Mouse (Mus musculus) urinary bladder, postnatal 25 days (tissue): ENCODE results near the gene Arfgef3.

Experiments
- DNase-seq: peaks from one replicate; pipeline ENCODE4 v3.0.0; 2022; ENCODE audit warnings: low spot score

Arfgef3 gene

GRCm38 (mm10) chr10:18743286-18744142, at the start of gene Arfgef3:
Gene Arfgef3 (minus strand): TSS chr10:18743949.
- DNase-seq = peak; percentile 58

- no peak for DNase-seq
These were observed 46.3 kb upstream of the Arfgef3 start for GRCm38 (mm10) chr10:18790063-18790462.

- DNase-seq = no peak
These were observed 44.9 kb upstream of the Arfgef3 start for GRCm38 (mm10) chr10:18788601-18789000.

- no peak for DNase-seq
These were observed 42.9 kb upstream of the Arfgef3 start, which contains the start of gene Gm4922 for GRCm38 (mm10) chr10:18786693-18787092. Gene Gm4922 (minus strand): TSS chr10:18786793.

GRCm38 (mm10) chr10:18777546-18777945, 33.8 kb upstream of the Arfgef3 start:
- no peak for DNase-seq

GRCm38 (mm10) chr10:18772537-18773179, 28.9 kb upstream of the Arfgef3 start:
- no peak for DNase-seq

GRCm38 (mm10) chr10:18769909-18770308, 26.2 kb upstream of the Arfgef3 start:
- no peak for DNase-seq

GRCm38 (mm10) chr10:18760241-18760640, 16.5 kb upstream of the Arfgef3 start:
- peak; percentile 13 for DNase-seq

GRCm38 (mm10) chr10:18750057-18750456, 6.3 kb upstream of the Arfgef3 start:
- no peak for DNase-seq

- DNase-seq = no peak
These were observed 1.7 kb downstream of the Arfgef3 start for GRCm38 (mm10) chr10:18742086-18742485.

- no peak for DNase-seq
These were observed 2.7 kb downstream of the Arfgef3 start for GRCm38 (mm10) chr10:18741024-18741423.

- DNase-seq = no peak
These were observed 15.2 kb downstream of the Arfgef3 start for GRCm38 (mm10) chr10:18728548-18728947.

GRCm38 (mm10) chr10:18711436-18711835, 32.3 kb downstream of the Arfgef3 start:
- DNase-seq = no peak

GRCm38 (mm10) chr10:18710949-18711348, 32.8 kb downstream of the Arfgef3 start:
- no peak for DNase-seq

GRCm38 (mm10) chr10:18709836-18710235, 33.9 kb downstream of the Arfgef3 start:
- DNase-seq = no peak

- DNase-seq = no peak
These were observed 35.1 kb downstream of the Arfgef3 start for GRCm38 (mm10) chr10:18708641-18709040.

GRCm38 (mm10) chr10:18704393-18705120, 39.2 kb downstream of the Arfgef3 start:
- no peak for DNase-seq

GRCm38 (mm10) chr10:18701517-18701916, 42.2 kb downstream of the Arfgef3 start:
- DNase-seq = no peak

- DNase-seq = no peak
These were observed 43.6 kb downstream of the Arfgef3 start for GRCm38 (mm10) chr10:18700117-18700516.

- DNase-seq = no peak
These were observed 44.6 kb downstream of the Arfgef3 start for GRCm38 (mm10) chr10:18699151-18699550.

- DNase-seq = no peak
These were observed 47.3 kb downstream of the Arfgef3 start for GRCm38 (mm10) chr10:18696461-18696860.

GRCm38 (mm10) chr10:18688234-18688633, 55.5 kb downstream of the Arfgef3 start:
- DNase-seq = no peak
